Mouse (Mus musculus) kidney, adult 18-20 months (tissue): ENCODE results near the gene Vhl.

ENCODE experiments used
- DNase-seq: peaks from one replicate; pipeline ENCODE4 v3.0.0; 2021

The Vhl gene

DNA sequence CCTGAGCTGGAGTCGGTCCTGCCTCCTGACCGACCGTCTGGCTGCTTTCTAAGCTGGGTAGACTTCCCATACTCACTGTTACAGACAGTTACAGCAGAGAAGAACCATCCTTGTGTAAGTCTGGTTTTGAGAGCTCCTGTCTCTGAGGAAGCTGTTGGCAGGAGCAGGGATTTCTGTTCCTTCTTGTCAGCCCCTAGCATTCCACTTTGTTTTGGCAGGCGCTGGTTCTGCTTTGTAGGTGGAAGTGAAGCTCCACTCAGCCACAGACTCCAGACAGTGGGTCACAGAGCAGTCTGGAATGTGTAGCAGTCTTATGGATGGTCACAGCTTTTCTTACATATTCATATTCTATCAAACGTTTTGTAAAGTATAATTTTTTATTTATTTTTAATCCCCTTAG is 6.6 kb downstream of the Vhl start:
- no peak for DNase-seq

DNA sequence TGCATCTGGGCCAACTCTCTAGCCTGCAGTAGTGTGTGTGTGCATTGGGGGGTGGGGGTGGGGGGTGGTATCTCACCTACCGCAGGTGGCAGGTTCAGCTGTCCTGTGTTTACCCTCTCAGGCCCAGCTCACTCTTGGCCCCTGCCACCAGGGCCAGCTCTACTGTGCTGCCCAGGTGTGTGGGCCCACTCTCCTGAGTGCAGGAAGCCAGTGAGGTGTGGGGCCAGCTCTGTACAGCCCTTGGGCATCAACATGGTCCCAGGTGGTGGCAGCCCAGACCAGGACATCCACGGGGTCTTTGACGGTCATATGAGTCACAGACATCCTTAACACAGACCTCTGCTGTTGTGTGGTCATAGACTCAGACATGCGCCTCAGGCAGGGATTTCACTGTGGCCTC is 9.1 kb downstream of the Vhl start:
- DNase-seq, result no peak

DNA sequence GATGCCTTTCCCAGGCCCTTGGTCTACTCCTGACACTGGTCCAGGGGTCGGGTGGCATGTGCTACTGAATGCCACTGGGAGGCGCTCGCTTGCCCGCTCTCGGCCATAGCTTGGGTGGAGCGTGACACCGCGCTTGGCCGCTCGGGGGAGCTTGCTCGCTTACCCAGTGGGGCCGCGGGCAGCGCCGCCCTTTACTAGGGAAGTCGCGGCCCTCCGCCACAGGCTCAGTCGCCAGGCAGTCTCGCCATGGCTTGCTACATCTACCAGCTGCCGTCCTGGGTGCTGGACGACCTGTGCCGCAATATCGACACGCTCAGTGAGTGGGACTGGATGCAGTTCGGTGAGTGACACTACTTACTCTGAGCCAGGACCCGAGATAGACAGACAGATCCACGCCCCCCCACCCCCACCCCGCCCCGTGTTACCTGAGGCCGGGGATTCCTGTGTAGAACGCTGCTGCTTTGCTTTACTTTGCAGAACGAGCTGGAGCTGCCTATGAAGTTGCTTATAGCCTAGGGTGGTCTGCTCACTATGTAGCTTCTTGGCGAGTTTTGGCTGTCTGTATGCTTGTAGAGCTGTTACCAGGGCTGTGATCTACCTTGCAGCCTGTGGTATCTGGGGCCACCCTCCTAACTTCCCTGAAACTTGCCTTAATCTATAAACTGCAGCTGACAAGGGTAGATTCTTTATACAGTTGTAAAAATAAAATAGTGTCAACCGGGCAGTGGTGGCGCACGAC is 14.7 kb downstream of the Vhl start, which contains the start of gene Irak2:
Gene Irak2 (plus strand): TSS at position 166 of the 739 bp plus-strand sequence.
- peak; percentile 98 for DNase-seq

DNA sequence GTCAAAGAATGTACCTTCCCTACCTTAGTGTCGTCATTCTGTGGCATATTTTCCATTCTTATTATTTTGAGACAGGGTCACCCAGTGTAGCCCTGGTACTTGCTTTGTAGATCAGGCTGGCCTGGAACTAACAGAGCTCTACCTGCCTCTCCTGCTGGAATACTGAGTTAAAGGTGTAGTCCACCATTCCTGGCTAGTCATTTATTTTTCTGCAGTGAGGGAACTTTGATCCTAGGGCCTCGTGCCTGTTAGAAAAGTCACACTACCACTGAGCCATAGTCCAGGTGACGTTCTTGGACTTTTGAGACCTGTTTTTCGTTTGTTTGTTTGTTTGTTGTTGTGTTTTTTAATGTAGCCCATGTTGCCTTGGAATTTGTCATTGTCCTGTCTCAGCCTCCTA is 15.4 kb downstream of the Vhl start:
- DNase-seq, result peak; percentile 44

DNA sequence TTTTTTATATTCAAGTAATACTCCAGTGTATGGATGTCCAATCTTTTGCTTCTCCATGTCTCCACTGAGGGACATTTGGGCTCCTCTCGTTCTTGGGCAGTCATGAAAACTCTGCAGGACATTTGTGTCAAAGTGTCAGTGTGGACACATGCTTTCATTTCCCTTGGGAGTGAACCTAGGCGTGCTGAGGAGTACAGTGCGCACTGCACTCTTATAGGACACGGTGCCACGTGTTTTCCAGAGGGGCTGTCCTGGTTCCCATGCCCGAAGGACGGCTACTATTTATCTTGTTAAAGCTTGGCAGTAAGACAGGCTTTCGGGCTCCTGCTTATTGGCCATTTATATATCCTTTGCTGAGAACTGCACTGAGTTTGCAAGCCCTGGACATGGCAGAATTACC is 18.8 kb downstream of the Vhl start:
- no peak for DNase-seq

DNA sequence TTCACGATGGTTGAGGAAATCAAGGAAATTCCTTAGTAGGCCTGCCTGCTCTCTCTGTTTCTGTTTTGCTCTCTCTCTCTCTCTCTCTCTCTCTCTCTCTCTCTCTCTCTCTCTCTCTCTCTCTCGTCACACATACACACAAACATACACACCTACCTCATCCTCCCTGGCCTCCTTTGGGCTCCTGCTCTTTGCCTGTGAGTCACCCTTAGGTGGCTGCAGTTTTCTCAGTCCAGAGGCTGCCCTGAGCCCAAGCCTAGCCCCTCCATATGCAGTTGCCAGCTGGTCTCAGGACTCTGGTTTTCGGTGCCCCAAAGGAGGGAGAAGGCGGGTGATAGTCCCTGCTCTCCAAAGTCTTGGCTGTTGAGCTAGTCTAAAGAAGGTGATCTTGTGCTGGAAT is 19.3 kb downstream of the Vhl start:
- DNase-seq, result no peak

DNA sequence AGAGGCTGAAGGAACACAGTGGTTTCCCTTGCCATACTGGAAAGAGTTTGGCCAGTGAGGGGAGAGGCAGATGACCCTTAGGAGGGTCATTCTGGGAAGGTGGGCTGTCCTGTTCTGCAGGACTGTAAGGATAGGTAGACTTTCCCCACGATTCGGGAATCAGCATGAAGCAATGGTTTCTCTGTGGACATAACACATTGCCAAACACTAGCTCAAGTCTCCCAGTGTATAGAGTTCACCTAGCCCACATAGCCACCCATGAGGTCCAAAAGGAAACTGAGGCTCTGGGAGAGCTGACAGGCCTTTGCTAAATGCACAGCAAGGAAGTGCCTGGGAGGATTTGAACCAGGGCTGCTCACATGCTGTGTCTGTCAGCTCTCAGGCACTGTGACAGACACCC is 20.2 kb downstream of the Vhl start:
- DNase-seq, result no peak

DNA sequence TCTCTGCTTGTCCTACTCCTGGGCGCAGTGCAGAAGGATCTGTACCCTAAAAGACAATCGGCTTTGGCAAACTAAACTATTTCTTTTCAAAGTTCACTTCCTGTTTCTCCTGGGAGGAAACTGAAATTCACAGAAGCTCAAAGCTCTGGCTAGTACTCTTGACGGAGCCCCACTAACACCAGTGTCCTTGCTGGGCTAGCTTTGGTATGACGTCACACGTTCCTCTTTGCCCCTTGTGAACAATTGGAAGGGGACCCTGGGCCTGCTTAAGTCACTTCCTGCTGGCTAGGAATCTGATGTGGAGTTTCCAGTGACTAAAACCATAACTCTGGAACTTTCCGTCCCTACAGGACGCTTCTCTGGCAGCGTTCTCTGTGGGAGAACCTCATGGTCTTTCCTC is 21.0 kb downstream of the Vhl start:
- DNase-seq, result peak; percentile 59

DNA sequence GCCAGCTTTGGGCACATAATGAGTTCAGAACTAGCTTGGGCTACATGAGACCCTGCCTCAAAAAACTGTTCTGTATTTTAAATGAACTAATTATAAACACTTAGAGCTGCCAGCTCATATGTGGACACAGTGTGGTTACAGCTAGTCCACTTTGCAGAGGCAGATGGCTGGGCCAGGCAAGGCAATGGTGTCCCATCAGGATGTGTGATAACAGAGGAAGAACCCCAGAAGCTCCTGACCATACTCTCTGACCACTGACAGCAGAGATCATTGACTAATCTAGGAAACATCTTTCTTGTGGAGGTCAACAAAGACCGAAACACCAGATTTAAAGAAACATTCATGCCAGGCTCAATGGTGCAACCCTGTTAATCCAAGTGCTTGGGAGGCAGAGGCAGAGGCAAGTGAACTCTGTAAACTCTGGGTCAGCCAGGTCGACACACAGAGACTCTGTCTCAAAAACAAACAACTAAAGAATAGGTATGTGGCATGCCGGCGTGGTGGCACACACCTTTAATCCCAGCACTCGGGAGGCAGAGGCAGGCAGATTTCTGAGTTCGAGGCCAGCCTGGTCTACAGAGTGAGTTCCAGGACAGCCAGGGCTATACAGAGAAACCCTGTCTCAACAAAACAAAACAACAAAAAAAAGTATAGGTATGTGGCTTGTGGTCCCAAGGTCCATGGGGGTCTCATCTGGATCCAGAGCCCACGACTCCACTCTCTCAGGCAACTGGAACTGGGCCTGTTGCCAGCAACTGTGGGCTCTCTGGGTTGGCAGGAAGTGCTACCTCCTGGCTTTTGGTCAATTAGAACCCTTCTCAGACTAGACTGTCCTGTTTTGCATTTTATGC is 25.8 kb downstream of the Vhl start:
- no peak for DNase-seq

DNA sequence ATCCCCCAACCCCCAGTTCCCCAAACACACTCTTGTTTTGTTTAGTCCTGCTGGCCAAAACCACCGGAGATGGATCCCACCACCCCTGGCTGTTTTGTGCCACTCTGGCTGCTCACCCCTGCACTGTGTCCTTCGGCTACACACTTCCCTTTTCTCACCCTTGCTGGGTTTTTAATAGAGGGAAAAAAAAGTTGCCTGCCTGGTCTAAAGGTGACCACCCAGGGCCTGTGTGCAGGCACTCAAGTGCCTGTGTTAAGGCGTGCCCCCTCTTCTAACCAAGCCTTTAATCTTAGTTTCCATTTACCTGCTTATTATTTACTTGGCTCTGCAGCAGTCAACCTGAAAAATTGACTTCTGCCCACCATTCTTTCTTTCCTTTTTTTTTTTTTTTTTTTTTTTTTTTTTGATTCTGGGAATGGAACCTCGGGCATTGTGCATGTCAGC is 26.5 kb downstream of the Vhl start:
- DNase-seq, result no peak

DNA sequence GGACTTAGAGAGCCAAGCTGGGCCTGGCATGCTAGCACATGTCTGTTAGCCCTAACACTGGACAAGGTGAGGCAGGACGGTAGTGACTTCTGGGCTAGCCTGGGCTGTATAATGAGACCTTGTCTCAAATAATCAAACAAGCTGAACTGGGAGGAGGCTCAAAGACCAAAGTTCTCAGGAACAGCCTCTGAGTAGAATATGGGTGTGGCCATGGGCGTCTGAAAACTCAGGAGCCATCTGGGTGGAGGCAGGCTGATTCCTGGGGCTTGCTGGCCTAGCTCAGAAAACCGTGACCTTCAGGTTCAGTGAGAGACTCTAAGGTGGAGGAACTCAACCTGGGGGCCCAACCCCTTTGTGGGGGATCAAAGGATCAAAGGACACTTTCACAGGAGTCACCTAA is 27.9 kb downstream of the Vhl start:
- DNase-seq, result no peak

DNA sequence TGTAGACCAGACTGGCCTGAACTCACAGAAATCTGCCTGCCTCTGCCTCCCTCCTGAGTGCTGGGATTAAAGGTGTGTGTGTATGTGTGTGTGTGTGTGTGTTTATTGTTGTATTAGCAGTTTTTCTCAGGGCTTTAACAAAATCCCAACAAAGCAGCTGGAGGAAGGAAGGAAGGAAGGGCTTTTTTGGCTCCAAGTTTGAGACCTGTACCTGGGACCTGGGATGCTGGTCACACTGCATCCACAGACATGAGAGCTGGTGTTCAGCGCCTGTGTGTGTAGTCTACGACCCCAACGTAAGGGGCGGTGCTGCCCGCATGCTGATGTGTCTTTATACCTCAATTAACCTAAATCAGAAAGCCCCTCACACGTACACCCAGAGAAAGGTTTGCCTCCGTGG is 29.8 kb downstream of the Vhl start:
- no peak for DNase-seq

DNA sequence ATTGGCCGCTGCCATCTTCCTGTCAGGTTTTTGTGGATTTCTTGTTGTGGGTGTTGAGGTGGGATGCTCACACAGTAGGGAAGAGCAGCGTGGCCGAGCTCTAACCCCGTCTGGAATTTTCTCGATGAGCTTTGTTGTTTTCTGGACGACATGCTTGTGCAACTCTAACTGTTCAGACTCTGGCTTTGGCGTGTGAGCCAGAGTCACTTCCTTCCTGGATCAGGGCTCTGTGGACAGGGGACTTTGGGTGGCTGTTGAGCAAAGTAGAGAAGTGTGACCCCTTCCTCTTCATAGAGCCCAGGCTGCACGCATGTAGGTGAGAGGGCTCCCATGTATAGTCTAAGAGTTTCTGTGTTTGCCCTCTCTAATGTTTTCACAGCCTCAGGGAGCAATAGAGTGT is 30.3 kb downstream of the Vhl start:
- DNase-seq, result no peak

DNA sequence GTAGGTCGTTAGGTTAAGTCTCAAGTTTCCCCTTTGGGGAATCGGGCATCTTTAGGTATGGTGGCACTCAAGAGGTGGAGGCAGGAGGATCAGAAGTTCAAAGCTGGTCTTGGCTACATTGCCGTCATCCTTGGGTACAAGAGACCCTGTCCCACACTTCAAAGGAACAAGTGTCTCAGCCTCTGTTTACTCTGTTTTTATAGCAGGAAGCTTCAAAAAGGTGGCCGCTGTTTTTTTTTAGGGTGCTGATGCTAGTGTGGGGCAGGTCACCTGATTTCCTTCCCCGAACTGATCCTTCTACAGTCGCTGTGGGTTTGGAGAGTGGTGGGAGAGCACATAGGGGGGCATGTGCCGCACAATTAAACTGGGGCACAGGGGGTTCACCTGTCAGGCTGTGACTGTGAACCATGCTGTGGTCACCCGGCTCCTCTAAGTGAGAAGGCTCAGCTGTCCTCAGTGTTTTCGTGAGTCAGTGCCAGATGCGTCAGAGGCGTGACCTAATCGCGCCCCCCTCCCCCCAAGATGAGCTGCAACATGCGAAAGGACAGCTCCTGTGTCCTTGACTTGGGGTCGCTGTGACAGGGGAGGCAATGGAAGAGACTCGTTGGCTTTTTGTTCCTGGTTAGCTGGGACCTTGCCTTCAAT is 31.1 kb downstream of the Vhl start:
- DNase-seq, result no peak

DNA sequence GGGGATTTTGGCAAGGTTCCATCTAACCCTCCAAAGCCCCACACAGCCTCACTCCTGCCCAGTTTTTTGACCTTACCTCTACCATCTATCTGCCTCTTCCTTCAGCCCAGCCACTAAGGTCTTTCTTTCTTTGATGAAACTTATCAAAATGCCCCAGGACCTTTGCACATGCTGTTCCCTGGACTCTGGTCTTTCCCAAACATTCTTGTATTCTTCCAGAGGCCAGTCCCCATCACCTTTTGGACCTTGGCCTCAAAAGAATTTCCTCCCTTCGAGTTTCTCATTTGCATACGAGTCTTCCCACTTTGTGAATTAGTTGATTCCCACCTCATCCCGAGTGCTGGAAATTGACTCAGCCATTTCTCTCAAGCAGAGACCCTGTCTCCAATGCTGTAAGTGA is 31.7 kb downstream of the Vhl start:
- no peak for DNase-seq

DNA sequence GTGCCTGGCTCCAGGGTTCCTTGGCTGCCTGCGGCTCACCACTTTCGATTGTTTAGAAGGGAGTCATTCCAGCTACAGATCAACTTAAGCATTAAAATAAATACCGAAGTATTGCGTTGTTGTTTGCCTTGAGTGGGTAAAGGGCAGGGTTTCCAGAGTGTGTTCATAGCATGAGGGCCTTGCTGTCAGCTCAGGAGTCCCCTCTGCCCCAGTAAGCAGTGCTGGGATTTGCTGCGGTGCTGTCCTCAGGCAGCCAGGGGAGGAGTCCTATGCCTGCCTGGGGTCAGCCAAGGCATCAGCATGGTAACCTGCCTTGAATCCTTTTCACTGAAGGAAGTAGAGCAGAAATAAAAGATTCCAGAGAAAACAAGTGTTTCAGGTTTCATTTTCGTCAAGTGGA is 33.1 kb downstream of the Vhl start:
- no peak for DNase-seq

DNA sequence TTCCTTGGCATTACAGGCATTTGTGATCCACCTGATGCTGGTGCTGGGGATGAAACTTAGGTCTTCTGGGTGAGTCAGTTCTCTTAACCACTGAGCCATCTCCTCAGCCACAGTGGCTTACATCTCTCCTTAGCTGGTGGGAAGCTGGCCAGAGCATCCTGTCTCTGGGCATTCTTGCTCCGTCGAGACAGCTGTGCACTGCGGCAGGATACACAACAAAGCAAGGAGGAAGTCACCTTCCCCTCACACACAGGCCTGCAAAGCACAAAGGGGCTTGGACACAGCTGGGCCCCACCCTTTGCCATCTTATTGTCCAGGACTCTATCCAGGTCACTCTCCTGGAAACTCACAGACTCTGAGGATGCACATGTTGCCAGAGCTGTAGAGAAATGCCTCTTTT is 34.5 kb downstream of the Vhl start:
- no peak for DNase-seq

DNA sequence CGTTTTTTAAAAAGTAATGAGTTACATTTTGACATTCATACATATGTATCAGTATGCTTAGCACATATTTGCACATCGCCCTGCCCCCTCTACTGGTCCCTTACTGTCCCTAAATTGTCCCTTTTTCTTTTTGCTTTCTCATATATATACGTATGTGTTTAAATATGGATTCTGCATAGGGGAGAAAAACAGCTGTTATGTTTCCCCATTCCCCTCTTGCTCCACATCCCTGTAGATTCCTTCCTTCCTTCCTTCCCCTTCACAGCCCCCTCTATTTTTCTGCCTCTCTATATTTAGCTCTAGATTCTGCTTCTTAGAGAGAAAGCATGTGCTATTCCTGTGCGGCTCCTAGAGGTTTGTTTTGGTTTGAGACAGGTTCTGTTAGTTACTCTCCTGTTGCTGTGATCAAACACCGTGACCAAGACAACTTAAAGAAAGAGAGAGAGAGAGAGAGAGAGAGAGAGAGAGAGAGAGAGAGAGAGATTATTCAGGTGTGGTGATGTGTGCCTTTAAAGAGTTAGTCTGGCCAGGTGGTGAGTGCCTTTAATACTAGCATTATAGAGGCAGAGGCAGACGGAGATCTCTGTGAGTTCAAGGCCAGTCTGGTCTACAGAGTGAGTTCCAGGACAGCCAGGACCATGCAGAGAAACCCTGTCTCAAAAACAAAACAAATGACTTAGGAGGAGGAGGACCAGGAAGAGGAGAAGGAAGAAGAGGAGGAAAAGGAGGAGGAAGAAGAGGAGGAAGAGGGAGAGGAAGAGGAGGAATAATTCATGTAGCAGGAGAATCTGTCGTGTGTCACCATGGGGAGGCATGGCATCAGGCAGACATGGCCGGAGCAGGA is 36.1 kb downstream of the Vhl start:
- no peak for DNase-seq

DNA sequence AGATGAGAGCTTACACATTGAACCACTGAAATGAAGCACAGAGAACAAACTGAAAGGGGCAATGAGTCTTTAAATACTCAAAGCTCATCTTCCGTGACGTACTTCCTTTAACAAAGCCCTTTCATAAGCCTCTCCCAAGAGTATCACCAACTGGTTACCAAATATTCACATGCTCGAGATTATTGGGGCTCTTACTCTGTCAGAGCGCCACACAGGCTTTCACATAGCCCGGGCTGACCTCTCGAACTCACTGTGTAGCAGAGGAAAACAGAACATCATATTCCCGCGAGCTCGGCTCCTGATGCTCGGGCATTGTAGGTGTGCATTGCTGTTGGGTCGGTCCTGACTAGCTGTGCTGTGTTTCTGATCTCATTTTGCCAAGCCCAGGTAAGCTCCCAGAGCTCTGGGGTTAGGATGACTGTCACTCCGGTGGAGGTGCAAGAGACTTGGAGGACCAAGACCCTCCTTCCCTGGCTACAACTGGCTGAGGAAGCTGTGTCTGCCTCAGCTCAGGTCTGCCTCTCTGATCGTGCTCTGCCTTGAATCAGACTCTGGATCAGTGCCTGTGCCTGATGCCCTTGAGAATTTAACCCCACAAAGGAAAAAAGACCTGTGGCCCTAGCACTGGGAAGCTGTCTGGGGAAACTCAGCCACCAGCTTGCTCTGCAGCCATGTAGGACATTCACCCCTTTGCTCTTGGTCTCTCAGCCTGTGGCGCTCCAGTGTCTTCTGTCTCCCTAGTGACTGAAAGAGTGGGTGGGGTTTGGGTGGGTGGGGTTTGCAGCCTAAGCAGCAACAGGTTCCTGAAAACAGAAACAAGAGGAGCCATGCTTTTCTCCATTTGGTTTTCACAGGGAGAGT is 37.0 kb downstream of the Vhl start:
- DNase-seq, result no peak

DNA sequence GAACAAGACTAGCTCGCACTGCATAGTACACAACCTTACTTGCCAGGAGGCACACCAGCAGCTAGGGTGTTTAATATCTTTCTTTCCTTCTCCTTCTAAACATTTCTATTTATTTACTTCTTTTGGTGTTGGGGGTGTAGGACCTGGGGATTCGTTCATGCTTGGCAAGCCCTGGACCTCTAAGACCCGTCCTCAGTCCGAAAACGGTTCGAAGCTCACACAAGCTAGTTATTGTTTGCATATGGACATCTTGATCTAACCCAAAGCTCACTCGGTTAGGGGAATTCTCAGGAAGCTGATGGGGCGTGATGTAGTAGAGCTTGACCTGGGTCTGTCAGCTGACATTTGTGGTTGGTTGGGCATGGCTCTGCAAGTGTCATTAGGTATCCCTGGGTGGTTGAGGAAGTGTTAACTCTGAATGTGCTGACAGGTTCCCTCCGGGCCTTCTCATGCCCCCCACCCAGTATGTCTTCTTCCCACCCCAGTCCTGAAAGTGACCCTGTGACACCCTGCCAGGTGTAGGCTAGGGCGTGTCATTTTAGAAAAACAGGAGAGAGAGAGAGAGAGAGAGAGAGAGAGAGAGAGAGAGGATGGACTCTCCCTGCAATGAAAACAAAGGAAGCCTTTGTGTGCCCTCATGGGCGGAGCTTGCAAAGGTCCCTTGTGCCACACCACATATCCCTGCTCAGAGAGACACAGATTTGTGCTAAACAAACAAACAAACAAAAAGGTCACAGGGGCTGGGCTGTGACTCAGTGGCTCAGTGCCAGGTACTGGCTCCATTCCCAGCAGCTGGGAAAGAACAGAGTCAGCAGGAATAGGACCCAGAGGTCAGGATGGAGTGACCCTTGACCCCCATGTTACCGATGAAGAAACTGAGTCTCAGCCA is 37.8 kb downstream of the Vhl start:
- DNase-seq, result peak; percentile 86
